Mouse (Mus musculus) stomach, embryonic 14.5 days (tissue): ENCODE data around the gene Gna12. TPM values are rescaled to one million over a fixed set of nuclear protein-coding genes. Genes with fewer than 3 reads are reported as not detected.

Experiments used
- ATAC-seq: fragments of 200-750 bp; cut with Nextera tagmentation; 2 replicates; pipeline ENCODE4 v1.8.0; 2017; ENCODE audit warnings: low read depth, moderate TSS enrichment; ENCODE audit not compliant: insufficient number of reproducible peaks, insufficient read depth, low FRiP score
- H3K27ac ChIP-seq: fragments of 300-500 bp; sonication (generic); 2 replicates; pipeline ENCODE4 v1.5.1; 2014; ENCODE audit warnings: mild to moderate bottlenecking, low read length, moderate library complexity, mixed read lengths
- H3K27me3 ChIP-seq: fragments of 300-500 bp; sonication (generic); 2 replicates; pipeline ENCODE4 v1.6.1; 2014; ENCODE audit warnings: low read length, control low read depth, mixed read lengths; ENCODE audit not compliant: control insufficient read depth, insufficient read depth
- H3K36me3 ChIP-seq: fragments of 300-500 bp; sonication (generic); 2 replicates; pipeline ENCODE4 v1.6.1; 2014; ENCODE audit warnings: mild to moderate bottlenecking, control low read depth, low read length, moderate library complexity, mixed read lengths; ENCODE audit not compliant: control insufficient read depth, insufficient read depth
- H3K4me1 ChIP-seq: fragments of 300-500 bp; sonication (generic); 2 replicates; pipeline ENCODE4 v1.6.1; 2014; ENCODE audit warnings: low read length, control low read depth, mixed read lengths; ENCODE audit not compliant: control insufficient read depth, insufficient read depth
- H3K4me2 ChIP-seq: fragments of 300-500 bp; sonication (generic); replicated peaks from 2 replicates; pipeline ENCODE4 v1.6.1; 2014; ENCODE audit warnings: low read depth, low read length, control low read depth
- H3K4me3 ChIP-seq: fragments of 300-500 bp; sonication (generic); 2 replicates; pipeline ENCODE4 v1.5.1; 2014; ENCODE audit warnings: low read depth, low read length, control low read depth
- H3K9ac ChIP-seq: fragments of 300-500 bp; sonication (generic); replicated peaks from 2 replicates; pipeline ENCODE4 v1.6.1; 2014; ENCODE audit warnings: low read depth, mild to moderate bottlenecking, control low read depth, low read length, moderate library complexity, mixed read lengths
- H3K9me3 ChIP-seq: fragments of 300-500 bp; sonication (generic); 2 replicates; pipeline ENCODE4 v1.6.1; 2016; ENCODE audit warnings: low read depth, low read length, control low read depth; ENCODE audit not compliant: control insufficient read depth
- WGBS: fragments of 180-500 bp; shearing (Covaris S2); extraction: QIAGEN DNeasy Blood & Tissue Kit; methylation state at CpG from one replicate; pipeline ENCODE4 v1.1.7; 2014; 5-methylcytosine and 5-hydroxymethylcytosine counted together
- polyA plus RNA-seq: library from polyadenylated mRNA; unstranded; fragments of >200 nt; fragmentation: Nextera tagmentation; extraction: Ambion mirVana; gene quantifications from 2 replicates; pipeline ENCODE4 v1.2.1, GENCODE M21; 2014

Gene Gna12
- polyA plus RNA-seq, 1 experiment from 2014 or later = 17.2 TPM

- no peak for ATAC-seq
- H3K36me3 ChIP-seq = no peaks in the 10 kb centered on the region
- peaks cover 8% of the 10 kb centered on the region for H3K4me1 ChIP-seq
- no peak overlapping the region for H3K4me3 ChIP-seq
- H3K27me3 ChIP-seq = no peaks in the 10 kb centered on the region
- WGBS = 81% methylated on average over 6 of the region's 6 CpGs
- H3K9ac ChIP-seq = no peak overlapping the region
- H3K27ac ChIP-seq = no peak overlapping the region
- H3K9me3 ChIP-seq = no peaks in the 10 kb centered on the region
- H3K4me2 ChIP-seq = no peak overlapping the region
Measured at GRCm38 (mm10) chr5:140800288-140800923, 29.8 kb downstream of the Gna12 start.

- H3K4me3 ChIP-seq = no peak overlapping the region
- H3K9ac ChIP-seq = no peak overlapping the region
- no peaks in the 10 kb centered on the region for H3K36me3 ChIP-seq
- H3K4me2 ChIP-seq = no peak overlapping the region
- WGBS = 66% methylated on average over 2 of the region's 2 CpGs
- H3K27ac ChIP-seq = no peak overlapping the region
- H3K4me1 ChIP-seq = peaks cover 14% of the 10 kb centered on the region
- no peaks in the 10 kb centered on the region for H3K9me3 ChIP-seq
- ATAC-seq = no peak
- H3K27me3 ChIP-seq = no peaks in the 10 kb centered on the region
Measured at GRCm38 (mm10) chr5:140799190-140799589, 31.0 kb downstream of the Gna12 start.

GRCm38 (mm10) chr5:140798775-140799174 is 31.5 kb downstream of the Gna12 start:
- Histone ChIP-seq H3K27ac (no peak overlapping the region), H3K9me3 (no peaks in the 10 kb centered on the region), H3K36me3 (no peaks in the 10 kb centered on the region), H3K4me2 (no peak overlapping the region), H3K4me1 (peaks cover 19% of the 10 kb centered on the region), H3K4me3 (no peak overlapping the region), H3K9ac (no peak overlapping the region), H3K27me3 (no peaks in the 10 kb centered on the region)
- WGBS = 71% methylated on average over 5 of the region's 5 CpGs
- no peak for ATAC-seq

GRCm38 (mm10) chr5:140798158-140798557 is 32.1 kb downstream of the Gna12 start:
- Histone ChIP-seq H3K36me3 (no peaks in the 10 kb centered on the region), H3K27me3 (no peaks in the 10 kb centered on the region), H3K9ac (no peak overlapping the region), H3K4me3 (no peak overlapping the region), H3K4me1 (peaks cover 24% of the 10 kb centered on the region), H3K27ac (no peak overlapping the region), H3K4me2 (no peak overlapping the region), H3K9me3 (no peaks in the 10 kb centered on the region)
- WGBS = 74% methylated on average over 7 of the region's 7 CpGs
- 0 out of 2 replicates have a peak, but pooled peaks have one; percentile 18 for ATAC-seq

- Histone ChIP-seq H3K27ac (no peak overlapping the region), H3K9ac (no peak overlapping the region), H3K36me3 (no peaks in the 10 kb centered on the region), H3K4me1 (peaks cover 44% of the 10 kb centered on the region), H3K27me3 (no peaks in the 10 kb centered on the region), H3K9me3 (no peaks in the 10 kb centered on the region), H3K4me2 (no peak overlapping the region), H3K4me3 (no peak overlapping the region)
- no peak for ATAC-seq
- WGBS = 82% methylated on average over 3 of the region's 3 CpGs
Measured at GRCm38 (mm10) chr5:140796051-140796450, 34.2 kb downstream of the Gna12 start.

- WGBS = 47% methylated on average over 2 of the region's 2 CpGs
- peak overlapping the region; percentile 2; the same call in 1 of the 2 replicates for H3K27ac ChIP-seq
- H3K36me3 ChIP-seq = no peaks in the 10 kb centered on the region
- H3K4me2 ChIP-seq = no peak overlapping the region
- no peaks in the 10 kb centered on the region for H3K27me3 ChIP-seq
- no peaks in the 10 kb centered on the region for H3K9me3 ChIP-seq
- no peak overlapping the region for H3K9ac ChIP-seq
- no peak overlapping the region for H3K4me3 ChIP-seq
- H3K4me1 ChIP-seq = peaks cover 53% of the 10 kb centered on the region
- no peak for ATAC-seq
Measured at GRCm38 (mm10) chr5:140795176-140795575, 35.1 kb downstream of the Gna12 start.

GRCm38 (mm10) chr5:140794753-140795152 is 35.5 kb downstream of the Gna12 start:
- Histone ChIP-seq H3K27ac (peak overlapping the region; percentile 2; the same call in 1 of the 2 replicates), H3K4me1 (peaks cover 55% of the 10 kb centered on the region)
- ATAC-seq = no peak

GRCm38 (mm10) chr5:140792233-140792632 is 38.0 kb downstream of the Gna12 start:
- H3K4me3 ChIP-seq = no peak overlapping the region
- no peaks in the 10 kb centered on the region for H3K9me3 ChIP-seq
- H3K4me2 ChIP-seq = no peak overlapping the region
- 21% methylated on average over 5 of the region's 5 CpGs for WGBS
- peaks cover 51% of the 10 kb centered on the region for H3K4me1 ChIP-seq
- H3K36me3 ChIP-seq = no peaks in the 10 kb centered on the region; the same call in 1 of the 2 replicates
- H3K27me3 ChIP-seq = no peaks in the 10 kb centered on the region
- no peak overlapping the region for H3K9ac ChIP-seq
- peak overlapping the region; percentile 84; the same call in 1 of the 2 replicates for H3K27ac ChIP-seq
- ATAC-seq = no peak

More at GRCm38 (mm10) chr5:140794753-140795152, 35.5 kb downstream of the Gna12 start:
- no peaks in the 10 kb centered on the region for H3K36me3 ChIP-seq
- no peak overlapping the region for H3K4me2 ChIP-seq
- 27% methylated on average over 3 of the region's 3 CpGs for WGBS
- no peaks in the 10 kb centered on the region for H3K27me3 ChIP-seq
- no peak overlapping the region for H3K9ac ChIP-seq
- H3K4me3 ChIP-seq = no peak overlapping the region
- H3K9me3 ChIP-seq = no peaks in the 10 kb centered on the region
